Comparison of ENCODE assay signal across 19 mouse cellular contexts in genomic region chr10:93071753-93072152, GRCm38 (mm10). TPM values are rescaled to one million over a fixed set of nuclear protein-coding genes. Genes with fewer than 3 reads are reported as not detected.
A peak's percentile ranks its signal among the peaks of the same experiment; 100 is the strongest.
DNase-seq lines count a peak whose midpoint lies in the region; ATAC-seq and TF ChIP-seq lines count a peak whose summit lies in the region.
"Had no signal": no experiment of that assay in that cellular context is flagged by ENCODE, and none has a peak within 500 bp of the region (broad histone marks: within the 10 kb centered on the region; RNA-seq: fewer than 3 reads in every experiment).

No protein-coding gene starts in this region.

- H3K27me3 ChIP-seq in embryonic facial prominence, embryonic 14.5 days (replicated peaks; ENCODE audit: control insufficient read depth, insufficient read depth, low read length), result no peaks in the 10 kb centered on the region
- no peaks in the 10 kb centered on the region for H3K27me3 ChIP-seq in embryonic facial prominence, embryonic 10.5 days (replicated peaks; ENCODE audit: low read depth, poor library complexity, severe bottlenecking)
- H3K27me3 ChIP-seq in myocyte (ENCODE audit: control insufficient read depth, insufficient read depth, insufficient read length), result no peaks in the 10 kb centered on the region
- H3K27me3 ChIP-seq: CH12.LX; heart, embryonic 12.5 days; liver, embryonic 13.5 days; midbrain, embryonic 15.5 days had no signal

- no peak for ATAC-seq in embryonic facial prominence, embryonic 14.5 days (ENCODE audit: low read depth)
- ATAC-seq: hindbrain, embryonic 16.5 days; lung, postnatal 0 days; midbrain, embryonic 15.5 days had no signal

- H3K9me3 ChIP-seq in embryonic facial prominence, embryonic 14.5 days (ENCODE audit: control insufficient read depth, low read length), result no peaks in the 10 kb centered on the region
- H3K9me3 ChIP-seq in embryonic facial prominence, embryonic 10.5 days, result no peaks in the 10 kb centered on the region
- H3K9me3 ChIP-seq: heart, embryonic 12.5 days; liver, embryonic 13.5 days; midbrain, embryonic 15.5 days had no signal

- no peak overlapping the region for H3K4me3 ChIP-seq in embryonic facial prominence, embryonic 14.5 days (ENCODE audit: low read depth, low read length)
- no peak overlapping the region for H3K4me3 ChIP-seq in embryonic facial prominence, embryonic 10.5 days
- H3K4me3 ChIP-seq in myocyte, result no peak overlapping the region
- H3K4me3 ChIP-seq: heart, embryonic 12.5 days; liver, embryonic 13.5 days; midbrain, embryonic 15.5 days had no signal

- H3K9ac ChIP-seq in embryonic facial prominence, embryonic 14.5 days (ENCODE audit: low read depth, low read length), result no peak overlapping the region
- H3K9ac ChIP-seq: heart, embryonic 12.5 days; liver, embryonic 13.5 days; midbrain, embryonic 15.5 days had no signal

- no peaks in the 10 kb centered on the region for H3K4me1 ChIP-seq in embryonic facial prominence, embryonic 14.5 days (ENCODE audit: control insufficient read depth, insufficient read depth, low read length)
- peaks cover 3% of the 10 kb centered on the region; the same call in 1 of the 2 replicates for H3K4me1 ChIP-seq in embryonic facial prominence, embryonic 10.5 days
- H3K4me1 ChIP-seq: midbrain, embryonic 15.5 days had no signal

- no peaks in the 10 kb centered on the region for H3K36me3 ChIP-seq in embryonic facial prominence, embryonic 14.5 days (ENCODE audit: control insufficient read depth, insufficient read depth, low read length)
- no peaks in the 10 kb centered on the region for H3K36me3 ChIP-seq in embryonic facial prominence, embryonic 10.5 days (replicated peaks)
- no peaks in the 10 kb centered on the region for H3K36me3 ChIP-seq in myocyte (ENCODE audit: control insufficient read depth, insufficient read depth)
- H3K36me3 ChIP-seq: heart, embryonic 12.5 days; liver, embryonic 13.5 days; midbrain, embryonic 15.5 days had no signal

- H3K79me2 ChIP-seq in myocyte (ENCODE audit: control insufficient read depth, insufficient read depth), result no peaks in the 10 kb centered on the region

- no peak overlapping the region for H3ac ChIP-seq in myocyte (ENCODE audit: control insufficient read depth, insufficient read length)

- no peak overlapping the region for H3K4me2 ChIP-seq in embryonic facial prominence, embryonic 14.5 days (ENCODE audit: low read depth, low read length)
- H3K4me2 ChIP-seq in myocyte (ENCODE audit: low read depth), result no peak overlapping the region
- H3K4me2 ChIP-seq: heart, embryonic 12.5 days; liver, embryonic 13.5 days; midbrain, embryonic 15.5 days had no signal

- no peak overlapping the region for H3K27ac ChIP-seq in embryonic facial prominence, embryonic 14.5 days (replicated peaks; ENCODE audit: low read depth, low read length)
- no peak overlapping the region for H3K27ac ChIP-seq in embryonic facial prominence, embryonic 10.5 days (replicated peaks)
- H3K27ac ChIP-seq: midbrain, embryonic 15.5 days had no signal

- TF ChIP-seq POLR2A in myocyte (IDR thresholded peaks at IDR 0.05; ENCODE audit: insufficient read length, low read depth), result no peak

- peak; percentile 61 for DNase-seq in embryonic facial prominence, embryonic 14.5 days (ENCODE audit: low spot score)
- DNase-seq in embryonic facial prominence, embryonic 10.5 days (ENCODE audit: low spot score), result no peak
- peak; percentile 25 to 70 for DNase-seq in left cerebral cortex, adult 18-20 months (ENCODE audit: low spot score in 2 of 2)
- no peak for DNase-seq in left cerebral cortex, adult 11 months (ENCODE audit: low spot score)
- DNase-seq in right cerebral cortex, adult 2 months (ENCODE audit: low spot score in 2 of 2), result peak; percentile 62 to 68
- DNase-seq in right cerebral cortex, postnatal 14 days, result no peak
- no peak for DNase-seq in testis, postnatal 14 days (ENCODE audit: low spot score)
- DNase-seq: adrenal gland, adult 2 months; cerebellum, adult 18-20 months; kidney, adult 11 months; kidney, postnatal 10 days; liver, embryonic 13.5 days had no signal

- WGBS in embryonic facial prominence, embryonic 14.5 days, result 62% methylated on average over 3 of the region's 3 CpGs
- WGBS in embryonic facial prominence, embryonic 10.5 days, result 88% methylated on average over 3 of the region's 3 CpGs

TF ChIP-seq in myocyte, 11 proteins besides CTCF, POLR2A, EP300 and RAD21:
- TF ChIP-seq TCF12 (IDR thresholded peaks at IDR 0.05; ENCODE audit: insufficient read depth, poor library complexity, severe bottlenecking), result peak; percentile 52
- peak; percentile 58 to 95 (median 84) for TF ChIP-seq MYOD1 (IDR thresholded peaks at IDR 0.05; ENCODE audit: control insufficient read depth in 1 of 3, insufficient read length in 2 of 3, low read depth in 2 of 3)
- TF ChIP-seq SRF (IDR thresholded peaks at IDR 0.05; ENCODE audit: control insufficient read depth, insufficient read length, low read depth), result no peak
- TF ChIP-seq MYOG (IDR thresholded peaks at IDR 0.05; ENCODE audit: control insufficient read depth in 1 of 3, insufficient read depth in 1 of 3, insufficient read length in 2 of 3, low read depth in 2 of 3), result peak in 2 of 3 experiments; percentile 79 to 88
TF ChIP-seq in myocyte: peak in this region for 3.

RNA-seq across cellular contexts. Expression of gene Cfap54, which starts 9.7 kb away (rescaled TPM):
- polyA plus RNA-seq in embryonic facial prominence, embryonic 14.5 days (2014; fragmentation: Nextera tagmentation; extraction: Ambion mirVana), result 0.75 and 1.8 TPM in 2 replicates
- polyA plus RNA-seq in embryonic facial prominence, embryonic 10.5 days (2016; fragmentation: Nextera tagmentation; extraction: Ambion mirVana), result 0.36 and 0.42 TPM in 2 replicates
- 10 to 100 TPM; 19.6 to 23.7 TPM for total RNA-seq in left cerebral cortex, adult 18-20 months (2021)
- polyA plus RNA-seq in myocyte (2012; fragmentation: generic; extraction: Trizol), result 0.01 TPM
- polyA plus RNA-seq: embryonic facial prominence, embryonic 11.5 days had no signal

Comparison
In these comparisons a context has a peak if more than half of its experiments do, and no peak if none do; other contexts are left out.
1. DNase-seq: peak in embryonic facial prominence, embryonic 14.5 days (single experiment), left cerebral cortex, adult 18-20 months (2 of 2) and right cerebral cortex, adult 2 months (2 of 2); none in embryonic facial prominence, embryonic 10.5 days (single experiment), left cerebral cortex, adult 11 months (single experiment), right cerebral cortex, postnatal 14 days (single experiment) and testis, postnatal 14 days (single experiment).